Mouse (Mus musculus) erythroblast, embryonic 14.5 days (primary cell): ENCODE results near the gene Wapl. TPM values are rescaled to one million over a fixed set of nuclear protein-coding genes. Genes with fewer than 3 reads are reported as not detected.

Source experiments
- H3K27me3 ChIP-seq: 2 replicates; pipeline ENCODE4 v1.6.1; 2012; ENCODE audit warnings: inconsistent platforms; ENCODE audit not compliant: control insufficient read depth
- H3K36me3 ChIP-seq: 2 replicates; pipeline ENCODE4 v1.6.1; 2012; ENCODE audit warnings: mild to moderate bottlenecking, inconsistent platforms; ENCODE audit not compliant: control insufficient read depth
- H3K4me1 ChIP-seq: 2 replicates; pipeline ENCODE4 v1.6.1; 2012; ENCODE audit warnings: inconsistent platforms; ENCODE audit not compliant: control insufficient read depth
- H3K4me3 ChIP-seq: replicated peaks from 2 replicates; pipeline ENCODE3; 2012; ENCODE audit warnings: moderate library complexity, mild to moderate bottlenecking, inconsistent platforms
- H3K9me3 ChIP-seq: 2 replicates; pipeline ENCODE4 v1.6.1; 2012; ENCODE audit warnings: low read length, inconsistent platforms, mixed read lengths; ENCODE audit not compliant: control insufficient read depth
- GATA1 ChIP-seq: IDR thresholded peaks from 2 replicates; pipeline ENCODE4 v1.6.1; 2012; ENCODE audit warnings: low read length, inconsistent platforms, mixed read lengths
- TAL1 ChIP-seq: IDR thresholded peaks from 3 replicates; pipeline ENCODE4 v1.6.1; 2012; ENCODE audit warnings: low read length, inconsistent platforms, mixed read lengths
- polyA plus RNA-seq: library from polyadenylated mRNA; stranded (reverse); fragments of >175 nt; gene quantifications from 2 replicates; pipeline ENCODE4 v1.2.3, GENCODE M21; 2012

Wapl gene
- polyA plus RNA-seq, 1 experiment = 1.1 TPM

DNA sequence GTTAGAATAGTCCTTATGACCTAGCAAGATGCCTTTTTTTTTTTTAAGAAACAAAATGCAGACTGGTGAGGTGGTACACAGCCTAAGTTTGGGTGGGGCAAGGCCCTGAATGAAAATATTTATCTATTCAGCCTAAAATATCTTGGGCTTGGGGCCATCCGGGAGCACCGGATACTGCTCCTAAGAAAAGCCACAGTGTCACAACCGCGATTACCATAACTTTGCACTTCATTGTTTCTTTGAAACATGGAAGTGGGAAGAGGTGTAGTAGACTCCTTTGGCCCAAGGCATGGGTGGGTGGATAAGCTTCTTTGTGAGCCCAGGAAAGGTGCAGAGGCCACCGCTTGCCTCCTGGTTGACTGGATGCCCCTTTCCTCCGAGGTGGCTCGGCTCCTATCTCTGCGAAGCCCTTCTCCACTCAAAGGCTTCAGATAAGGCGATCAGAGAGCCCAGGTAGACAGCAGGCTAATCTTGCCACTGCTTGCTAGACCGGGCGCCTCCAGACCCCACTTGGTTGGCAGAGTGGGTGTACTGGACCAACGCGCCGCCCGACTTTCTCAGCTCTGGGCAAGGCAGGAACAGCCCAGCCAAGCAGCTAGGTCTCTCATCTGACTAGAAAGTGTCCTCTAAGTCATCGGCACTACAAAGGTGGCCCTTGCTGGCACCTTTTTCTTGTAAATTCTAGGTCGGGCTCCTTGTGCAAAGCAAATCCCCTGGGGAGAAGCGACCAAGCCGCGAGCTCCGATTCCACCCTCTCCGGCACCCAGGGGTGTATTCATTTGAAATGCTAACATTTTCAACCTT is 12.7 kb upstream of the Wapl start:
- TF ChIP-seq TAL1 (no peak), GATA1 (no peak)
- Histone ChIP-seq H3K27me3 (no peaks in the 10 kb centered on the region), H3K36me3 (peaks cover 9% of the 10 kb centered on the region), H3K4me1 (peaks cover 71% of the 10 kb centered on the region), H3K4me3 (peak overlapping the region; percentile 84), H3K9me3 (no peaks in the 10 kb centered on the region)

DNA sequence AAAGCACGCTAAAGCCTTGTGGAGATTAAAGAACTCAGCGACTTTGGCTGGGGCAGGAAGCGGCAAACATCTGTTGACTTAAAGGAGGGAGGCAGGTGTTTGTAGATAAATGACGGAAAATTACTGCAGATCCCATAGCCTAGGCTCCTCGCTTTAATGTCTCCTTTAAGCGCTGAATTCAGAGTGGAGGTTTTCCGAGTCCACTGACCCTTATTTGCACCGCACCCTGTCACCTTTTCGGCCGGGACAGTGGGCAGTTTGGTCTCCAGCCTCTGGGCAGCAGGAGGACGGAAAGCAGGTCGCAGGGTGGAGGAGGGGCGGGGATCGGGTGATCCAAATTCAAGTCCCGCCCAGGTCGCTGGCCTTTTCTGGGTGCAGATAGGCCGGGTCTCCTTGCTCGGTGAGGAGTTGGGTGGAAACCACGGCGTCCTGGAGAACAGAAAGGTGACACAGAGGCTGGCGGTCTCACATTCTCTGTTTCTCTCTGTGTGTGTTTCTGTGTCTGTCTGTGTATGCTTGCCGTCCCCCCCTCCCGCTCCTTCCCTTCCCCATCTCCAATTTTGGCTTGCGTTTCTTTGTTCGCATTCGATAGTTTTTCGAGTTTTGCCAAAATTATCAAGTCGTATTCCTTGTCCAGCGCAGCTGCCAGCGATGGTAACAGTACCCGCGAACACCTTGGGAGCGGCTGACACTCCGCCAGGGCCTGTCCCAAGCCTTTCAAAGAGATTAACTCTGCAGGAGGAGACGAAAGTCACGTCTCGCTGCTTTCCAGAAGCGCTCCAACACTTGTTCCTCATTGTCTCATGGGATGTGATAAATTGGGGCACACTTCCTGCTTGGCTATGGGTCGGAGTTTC is 11.9 kb upstream of the Wapl start:
- no peaks in the 10 kb centered on the region for H3K27me3 ChIP-seq
- peak; percentile 46; the same call in 2 of the 3 replicates for TF ChIP-seq TAL1
- no peak for TF ChIP-seq GATA1
- peaks cover 71% of the 10 kb centered on the region for H3K4me1 ChIP-seq
- no peaks in the 10 kb centered on the region for H3K9me3 ChIP-seq
- H3K36me3 ChIP-seq = peaks cover 9% of the 10 kb centered on the region
- H3K4me3 ChIP-seq = peak overlapping the region; percentile 84

DNA sequence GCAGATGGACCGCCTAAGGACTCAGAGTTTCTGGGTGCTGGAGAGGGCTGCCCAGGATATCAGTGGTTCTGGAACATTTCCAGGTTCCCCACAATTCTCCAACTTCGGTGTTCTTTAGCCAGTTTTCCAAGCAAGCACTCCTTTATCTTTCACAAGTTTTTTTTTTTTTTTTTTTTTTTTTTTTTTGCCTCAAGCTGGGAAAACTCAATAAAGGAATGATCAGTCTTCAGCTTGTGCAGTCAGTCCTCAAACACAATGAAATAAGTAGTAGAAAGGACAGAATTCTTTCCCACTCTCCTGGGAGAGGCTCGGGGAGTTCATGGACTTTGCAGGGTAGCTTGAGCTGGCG is 11.3 kb upstream of the Wapl start:
- H3K27me3 ChIP-seq = no peaks in the 10 kb centered on the region
- H3K4me3 ChIP-seq = peak overlapping the region; percentile 84
- peaks cover 9% of the 10 kb centered on the region for H3K36me3 ChIP-seq
- TF ChIP-seq TAL1 (no peak), GATA1 (no peak)
- H3K9me3 ChIP-seq = no peaks in the 10 kb centered on the region
- H3K4me1 ChIP-seq = peaks cover 67% of the 10 kb centered on the region

DNA sequence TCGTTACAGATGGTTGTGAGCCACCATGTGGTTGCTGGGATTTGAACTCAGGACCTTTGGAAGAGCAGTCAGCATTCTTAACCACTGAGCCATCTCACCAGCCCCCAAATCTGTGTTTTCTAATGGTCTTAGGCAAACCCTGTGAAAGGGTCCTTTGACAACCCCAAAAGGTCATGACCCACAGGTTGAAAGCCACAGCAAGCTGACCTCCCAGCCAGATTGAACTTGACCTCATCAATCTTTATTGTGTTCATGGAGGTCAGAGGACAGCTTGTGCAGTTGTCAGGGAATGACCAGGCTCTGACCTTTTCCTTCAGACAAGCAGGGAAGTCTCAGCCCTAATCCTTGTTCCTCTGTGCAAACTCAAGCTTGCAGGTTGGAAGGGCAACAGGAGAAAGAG is 10.3 kb upstream of the Wapl start:
- H3K36me3 ChIP-seq = peaks cover 9% of the 10 kb centered on the region
- no peaks in the 10 kb centered on the region for H3K27me3 ChIP-seq
- H3K4me1 ChIP-seq = peaks cover 68% of the 10 kb centered on the region
- TF ChIP-seq GATA1 = no peak
- peak overlapping the region; percentile 2 for H3K4me3 ChIP-seq
- no peaks in the 10 kb centered on the region for H3K9me3 ChIP-seq

DNA sequence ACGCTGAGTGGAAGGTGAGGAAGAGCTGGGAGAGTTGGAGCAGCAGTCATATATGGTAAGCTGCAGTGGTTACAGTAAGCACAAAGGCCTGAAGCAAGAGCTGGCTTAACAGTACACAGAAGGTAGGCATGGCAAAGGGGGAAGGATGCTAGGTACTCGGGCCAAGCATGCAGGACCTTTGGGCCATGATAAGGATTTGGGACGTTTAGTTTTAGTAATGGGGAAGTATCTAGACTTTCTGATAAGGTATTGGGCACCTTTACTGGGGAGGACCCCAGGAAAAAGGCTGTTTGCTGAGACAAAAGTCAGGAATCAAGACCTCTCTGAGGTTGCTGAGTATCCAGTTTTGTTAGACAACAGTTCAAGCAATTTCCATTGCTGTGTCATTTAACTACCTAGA is 4.6 kb upstream of the Wapl start:
- H3K4me3 ChIP-seq = no peak overlapping the region
- H3K36me3 ChIP-seq = peaks cover 19% of the 10 kb centered on the region
- H3K4me1 ChIP-seq = peaks cover 57% of the 10 kb centered on the region
- no peaks in the 10 kb centered on the region for H3K9me3 ChIP-seq
- TF ChIP-seq TAL1 = no peak
- no peak for TF ChIP-seq GATA1
- no peaks in the 10 kb centered on the region for H3K27me3 ChIP-seq

DNA sequence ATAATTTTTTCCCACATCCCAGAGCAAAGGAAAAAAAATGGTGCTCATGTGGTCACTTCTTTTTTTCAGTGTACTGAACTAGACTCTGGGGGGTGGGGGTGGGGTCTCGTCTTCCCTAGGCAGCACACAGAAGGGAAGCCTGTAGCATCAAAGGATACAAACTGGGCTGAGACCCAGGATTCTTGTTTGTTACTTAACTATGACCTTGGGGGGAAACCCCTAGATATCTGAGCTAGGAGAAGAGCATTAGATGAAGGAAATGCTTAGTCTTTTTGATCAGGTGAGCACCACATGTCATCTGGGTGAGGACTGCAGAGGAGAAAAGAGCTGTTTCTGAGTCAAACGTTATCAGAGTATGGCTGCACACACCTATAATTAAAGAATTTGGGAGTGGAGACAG is 3.5 kb upstream of the Wapl start:
- TF ChIP-seq TAL1 (no peak), GATA1 (no peak)
- H3K27me3 ChIP-seq = no peaks in the 10 kb centered on the region
- H3K4me3 ChIP-seq = no peak overlapping the region
- H3K36me3 ChIP-seq = peaks cover 15% of the 10 kb centered on the region
- peaks cover 51% of the 10 kb centered on the region for H3K4me1 ChIP-seq
- no peaks in the 10 kb centered on the region for H3K9me3 ChIP-seq

DNA sequence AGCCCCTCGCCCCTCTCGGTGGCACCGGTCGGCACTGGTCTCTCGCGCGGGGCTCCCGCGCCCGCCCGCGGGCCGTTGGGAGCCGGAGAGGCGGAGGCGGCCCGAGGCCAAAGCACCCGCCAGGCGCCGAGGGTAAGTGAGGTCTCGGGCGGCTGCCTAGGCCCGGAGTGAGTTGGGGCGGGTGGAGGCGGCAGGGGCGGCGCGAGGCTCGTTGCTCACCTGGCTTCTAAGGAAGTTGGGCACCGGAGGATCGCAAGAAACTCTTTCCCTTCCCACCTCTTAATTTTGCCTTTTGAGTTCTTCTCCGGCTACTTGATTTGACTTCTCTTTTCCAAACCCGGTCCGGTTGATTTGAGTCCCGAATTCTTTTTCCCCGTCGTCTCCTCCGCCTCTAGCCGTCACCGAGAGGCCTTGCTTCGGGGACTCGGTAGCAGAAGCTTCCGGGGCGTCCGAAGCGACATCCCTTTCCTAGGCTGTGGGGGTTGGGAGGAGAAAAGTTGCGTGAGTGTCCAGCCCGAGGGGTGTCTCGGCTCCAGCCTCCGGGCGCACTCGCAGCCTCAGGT is 582 bp downstream of the Wapl start:
- peak overlapping the region; percentile 100 for H3K4me3 ChIP-seq
- peaks cover 46% of the 10 kb centered on the region for H3K36me3 ChIP-seq
- H3K27me3 ChIP-seq = no peaks in the 10 kb centered on the region
- TF ChIP-seq TAL1 (no peak), GATA1 (no peak)
- peaks cover 57% of the 10 kb centered on the region for H3K4me1 ChIP-seq
- H3K9me3 ChIP-seq = no peaks in the 10 kb centered on the region

DNA sequence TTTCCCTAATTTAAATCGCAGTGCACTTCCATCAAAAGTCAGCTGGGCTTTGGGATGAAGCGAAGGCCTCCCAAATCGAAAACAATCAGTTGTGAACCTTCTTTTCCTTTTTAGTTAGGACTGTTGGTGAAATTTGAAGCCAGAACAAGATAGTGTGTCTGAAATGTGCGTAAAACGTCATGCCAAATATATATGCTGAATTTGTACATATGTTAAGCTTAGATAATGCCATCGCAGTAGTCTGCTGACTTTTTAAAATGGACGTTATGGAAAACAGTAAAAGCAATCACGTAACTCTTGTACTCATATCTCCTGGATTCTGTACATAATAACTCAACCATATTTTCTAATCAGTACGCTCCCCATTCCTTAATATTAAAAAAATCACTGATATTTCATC is 1.2 kb downstream of the Wapl start:
- Histone ChIP-seq H3K36me3 (peaks cover 50% of the 10 kb centered on the region), H3K4me1 (peaks cover 51% of the 10 kb centered on the region), H3K4me3 (peak overlapping the region; percentile 100), H3K9me3 (no peaks in the 10 kb centered on the region), H3K27me3 (no peaks in the 10 kb centered on the region)
- no peak for TF ChIP-seq GATA1
- no peak for TF ChIP-seq TAL1

DNA sequence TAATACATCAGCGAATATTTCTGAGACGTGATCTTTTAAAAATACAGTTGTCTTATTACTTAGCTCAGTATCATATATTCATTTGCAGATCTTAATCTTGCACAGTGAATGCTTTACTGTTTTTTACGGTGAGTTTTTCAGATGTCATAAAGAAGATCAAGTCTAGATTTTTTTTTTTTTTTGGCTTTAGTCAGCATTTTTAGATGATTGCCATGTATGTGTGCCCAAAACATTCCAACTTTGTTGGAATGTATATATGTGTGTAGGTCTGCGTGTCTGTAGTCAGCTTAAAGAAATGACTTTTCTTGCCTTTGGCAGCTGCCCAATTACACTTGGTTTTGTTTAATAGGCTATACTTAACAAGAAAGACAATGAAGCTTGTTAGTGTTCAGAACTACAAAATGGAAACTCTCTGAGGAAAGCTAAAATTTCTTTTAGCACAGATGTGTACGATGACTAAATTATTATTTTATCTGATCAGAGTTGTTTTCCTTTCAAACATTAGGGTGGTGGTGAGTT is 1.7 kb downstream of the Wapl start:
- H3K9me3 ChIP-seq = no peaks in the 10 kb centered on the region
- peaks cover 48% of the 10 kb centered on the region for H3K4me1 ChIP-seq
- peaks cover 50% of the 10 kb centered on the region for H3K36me3 ChIP-seq
- TF ChIP-seq GATA1 = peak; percentile 77
- TF ChIP-seq TAL1 = no peak
- peak overlapping the region; percentile 100 for H3K4me3 ChIP-seq
- no peaks in the 10 kb centered on the region for H3K27me3 ChIP-seq
